Mouse (Mus musculus) B cell, adult 62 days (primary cell): Measurements from ENCODE around the gene Nfatc2ip. TPM values are rescaled to one million over a fixed set of nuclear protein-coding genes. Genes with fewer than 3 reads are reported as not detected.

Experiments
- total RNA-seq: library from RNA; stranded (reverse); gene quantifications from 4 replicates; pipeline ENCODE4 v1.2.4, GENCODE M21; 2023

Gene Nfatc2ip
- total RNA-seq, result 27.8 to 30.2 TPM (median 28.4 TPM) in 4 replicates

DNA sequence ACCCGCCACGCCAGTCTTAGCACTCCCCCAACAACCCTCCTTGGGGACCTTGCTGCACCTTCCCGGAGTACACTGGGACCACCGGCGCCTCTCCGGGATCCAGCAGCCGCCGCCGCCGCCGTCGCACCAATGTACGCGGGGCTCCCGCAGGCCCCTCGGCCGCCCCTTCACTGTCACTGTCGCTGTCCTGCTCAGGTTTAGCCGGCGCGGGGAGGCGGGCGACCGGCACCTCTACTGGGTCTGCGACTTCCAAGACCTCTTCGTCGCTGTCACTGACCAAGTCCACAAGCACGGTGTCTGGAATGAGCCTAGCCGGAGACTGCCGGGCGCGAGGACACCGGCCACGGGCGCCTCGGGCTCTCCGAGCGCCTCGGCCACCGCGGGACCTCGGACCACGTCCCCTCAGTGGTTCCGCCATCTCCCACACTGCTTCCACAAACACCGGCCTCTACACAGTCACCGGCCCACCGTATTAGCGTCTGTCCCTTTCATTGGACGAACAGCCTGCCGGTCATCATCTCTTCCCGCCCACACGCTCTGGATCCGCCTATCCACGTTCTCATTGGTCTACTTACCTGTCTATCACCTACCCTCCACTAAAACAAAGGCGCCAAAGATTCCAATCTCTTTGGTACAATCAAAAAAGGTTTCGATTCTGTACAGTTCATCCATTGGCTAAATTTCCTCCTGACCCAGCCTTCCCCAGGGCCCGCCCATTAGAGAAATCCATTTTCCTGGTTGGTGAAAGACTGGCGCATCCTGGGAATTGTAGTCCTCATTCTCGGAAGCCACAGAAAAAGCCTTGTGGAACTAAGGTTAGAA, at the start of gene Nfatc2ip:
Gene Nfatc2ip (minus strand): TSS at position 440 of the 822 bp plus-strand sequence.

GRCm38 (mm10) chr7:126428631-126429502, 32.3 kb upstream of the Nfatc2ip start, which contains the start of gene Rabep2:
Gene Rabep2 (plus strand): TSS chr7:126428759.

DNA sequence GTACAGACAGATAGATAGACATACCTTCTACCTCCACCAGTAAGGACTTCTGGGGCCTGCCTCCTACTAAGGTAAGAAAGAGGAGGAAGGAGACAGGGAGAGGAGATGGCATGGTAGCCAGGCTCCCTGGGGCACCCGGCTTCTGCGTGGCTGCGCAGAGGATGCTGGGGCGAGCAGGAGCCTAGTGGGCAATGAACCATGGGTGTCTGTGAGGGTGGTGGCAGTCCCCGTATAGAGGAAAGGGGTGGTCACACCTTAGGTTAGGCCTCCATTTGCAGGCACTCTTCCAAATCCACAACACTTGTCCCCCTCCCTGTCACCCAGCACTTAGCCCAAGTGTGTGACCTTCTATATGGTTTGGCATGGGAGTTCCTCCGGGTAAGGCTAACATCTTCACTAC, 18.2 kb upstream of the Nfatc2ip start, which contains the start of gene Cd19:
Gene Cd19 (minus strand): TSS at position 165 of the 400 bp plus-strand sequence.

DNA sequence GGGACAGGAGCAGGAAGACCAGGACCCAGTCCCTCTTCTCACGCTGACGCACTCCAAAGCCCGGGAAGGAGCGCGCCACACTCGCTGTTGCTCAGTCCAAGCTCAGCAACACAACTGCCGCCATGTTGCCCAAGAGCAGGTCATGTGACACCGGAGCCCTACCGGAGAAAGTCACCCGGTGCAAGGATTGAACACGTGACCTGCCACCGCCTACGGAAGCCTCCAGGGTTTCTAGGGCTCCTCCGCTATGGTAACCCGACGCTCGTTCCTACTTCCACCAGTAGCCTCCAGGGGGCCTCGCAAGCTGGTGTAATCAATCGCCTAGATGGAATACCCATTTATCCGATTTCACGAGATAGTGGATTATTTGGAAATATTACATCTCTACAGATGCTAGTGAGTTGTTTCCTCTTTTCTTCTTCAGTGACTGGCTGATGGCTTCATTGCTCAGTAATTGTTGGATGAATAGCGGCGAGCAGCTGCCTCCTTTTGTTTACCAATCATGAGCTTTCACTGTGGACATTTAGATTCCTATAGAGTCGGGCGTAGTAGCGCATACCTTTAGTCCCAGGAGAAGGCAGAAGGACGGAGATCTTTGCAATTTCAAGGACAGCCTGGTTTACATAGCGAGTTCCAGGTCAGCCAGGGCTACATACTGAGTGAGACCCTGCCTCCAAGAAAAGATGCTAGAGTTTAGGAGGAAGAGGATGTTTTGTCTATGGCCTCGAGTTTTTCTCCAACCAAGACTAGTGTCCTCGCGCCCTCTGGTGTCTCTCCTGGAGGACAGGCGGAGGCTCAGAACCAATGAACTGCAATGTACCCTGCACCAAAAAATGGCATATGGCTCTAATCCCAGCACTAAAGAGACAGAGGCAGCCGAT, 19.0 kb downstream of the Nfatc2ip start, which contains the start of gene Spns1:
Gene Spns1 (minus strand): TSS at position 173 of the 881 bp plus-strand sequence.

DNA sequence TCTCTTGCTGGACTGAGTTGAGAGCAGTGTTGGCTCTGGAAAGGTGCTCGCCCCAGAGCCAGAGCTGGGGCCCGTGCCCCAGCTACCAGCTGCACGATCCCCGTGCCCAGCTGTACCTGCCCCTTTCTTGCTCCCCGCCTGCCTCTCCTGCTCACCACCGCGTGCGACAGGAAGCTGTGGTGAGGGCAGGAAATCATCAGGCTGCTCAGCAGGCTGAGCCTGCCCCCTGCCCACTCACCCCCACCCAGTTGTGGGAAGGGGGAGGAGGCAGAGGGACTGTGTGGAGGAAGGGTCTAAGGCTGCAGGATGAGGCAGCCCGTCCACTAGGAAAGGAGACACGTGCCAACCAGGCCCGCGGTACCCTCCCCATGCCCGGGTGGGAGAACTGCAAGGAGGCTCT, 27.1 kb downstream of the Nfatc2ip start, which contains the start of gene Lat:
Gene Lat (minus strand): TSS at position 178 of the 400 bp plus-strand sequence.

Other genes with a start within 250 kb of the Nfatc2ip start
- gene Xpo6, start 196.2 kb downstream of the Nfatc2ip start, total RNA-seq, result 176 to 199 TPM (median 189 TPM) in 4 replicates
- gene Sbk1, start 124.1 kb downstream of the Nfatc2ip start, total RNA-seq, result 160 to 180 TPM (median 165 TPM) in 4 replicates
- gene Lat, start 27.2 kb downstream of the Nfatc2ip start, total RNA-seq, result 3.4 to 5.0 TPM (median 4.2 TPM) in 4 replicates
- gene Spns1, start 19.3 kb downstream of the Nfatc2ip start, total RNA-seq, result 63.0 to 68.9 TPM (median 66.1 TPM) in 4 replicates
- gene Cd19, start 18.2 kb upstream of the Nfatc2ip start, total RNA-seq, result 1,144 to 1,180 TPM (median 1,152 TPM) in 4 replicates
- gene Rabep2, start 32.0 kb upstream of the Nfatc2ip start, total RNA-seq, result 118 to 128 TPM (median 120 TPM) in 4 replicates
- gene Atp2a1, start 66.4 kb upstream of the Nfatc2ip start, total RNA-seq, result 0.15 to 0.72 TPM (median 0.34 TPM) in 4 replicates
- gene Sh2b1, start 78.7 kb upstream of the Nfatc2ip start, total RNA-seq, result 69.8 to 81.3 TPM (median 71.0 TPM) in 4 replicates
- gene Tufm, start 90.6 kb upstream of the Nfatc2ip start, total RNA-seq, result 46.5 to 61.1 TPM (median 51.6 TPM) in 4 replicates
- 208 to 212 TPM (median 210 TPM) in 4 replicates for gene Atxn2l, start 106.7 kb upstream of the Nfatc2ip start, total RNA-seq
- gene Eif3c, start 169.7 kb upstream of the Nfatc2ip start, total RNA-seq, result 130 to 146 TPM (median 143 TPM) in 4 replicates
- 1.7 to 3.9 TPM (median 2.4 TPM) in 4 replicates for gene Apobr, start 188.2 kb upstream of the Nfatc2ip start, total RNA-seq
- 60.3 to 80.2 TPM (median 76.1 TPM) in 4 replicates for gene Cln3, start 189.1 kb upstream of the Nfatc2ip start, total RNA-seq
- gene Il27, start 198.2 kb upstream of the Nfatc2ip start, total RNA-seq, result not detected in 4 replicates
- gene Nupr1, start 234.1 kb upstream of the Nfatc2ip start, total RNA-seq, result not detected in 4 replicates